Mouse (Mus musculus): ENCODE results near the gene E2f6. TPM values are rescaled to one million over a fixed set of nuclear protein-coding genes. Genes with fewer than 3 reads are reported as not detected.

The E2f6 gene
- polyA plus RNA-seq, 2 experiments from 2014 or later, result 2.6 to 3.7 TPM

DNA sequence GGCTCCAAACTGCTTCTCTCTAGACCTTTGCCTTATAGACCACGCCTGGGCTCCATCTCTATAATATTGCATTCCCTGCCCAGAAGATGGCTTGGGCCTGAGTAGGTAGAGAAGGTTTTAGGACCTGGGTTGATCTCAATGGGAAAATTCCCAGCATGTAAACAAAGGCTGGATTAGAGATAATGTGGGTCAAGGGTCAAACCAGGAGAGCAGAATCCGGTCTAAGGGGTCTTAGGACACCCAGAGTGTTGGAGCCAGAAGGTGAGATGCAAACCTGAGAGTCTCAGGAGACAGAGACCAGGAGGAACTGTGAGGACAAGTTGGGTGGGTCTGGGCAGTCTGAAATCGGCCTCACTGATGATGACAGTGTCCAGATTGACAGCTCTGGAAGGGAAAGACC lies 65.9 kb downstream of the E2f6 start:
- no peak for ATAC-seq

DNA sequence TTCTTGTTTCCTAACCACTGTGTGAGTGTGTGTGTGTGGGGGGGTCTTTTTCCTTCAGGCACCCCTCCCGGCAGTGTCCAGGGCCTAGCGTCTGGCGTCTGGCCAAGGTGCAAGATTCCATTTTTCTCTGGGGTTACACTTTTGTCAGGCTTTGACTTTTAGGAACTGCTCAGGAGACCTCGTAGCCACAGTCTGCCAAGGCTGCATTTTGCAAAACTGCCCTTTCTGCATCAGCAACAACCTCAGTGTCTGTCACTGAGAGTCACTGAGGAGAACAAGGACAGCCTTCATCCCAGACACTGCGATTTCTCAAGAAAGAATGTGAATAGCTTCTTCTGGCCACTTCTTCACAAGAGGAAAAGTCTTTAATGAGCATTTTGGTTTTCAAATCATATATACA lies 66.4 kb downstream of the E2f6 start:
- no peak for ATAC-seq

DNA sequence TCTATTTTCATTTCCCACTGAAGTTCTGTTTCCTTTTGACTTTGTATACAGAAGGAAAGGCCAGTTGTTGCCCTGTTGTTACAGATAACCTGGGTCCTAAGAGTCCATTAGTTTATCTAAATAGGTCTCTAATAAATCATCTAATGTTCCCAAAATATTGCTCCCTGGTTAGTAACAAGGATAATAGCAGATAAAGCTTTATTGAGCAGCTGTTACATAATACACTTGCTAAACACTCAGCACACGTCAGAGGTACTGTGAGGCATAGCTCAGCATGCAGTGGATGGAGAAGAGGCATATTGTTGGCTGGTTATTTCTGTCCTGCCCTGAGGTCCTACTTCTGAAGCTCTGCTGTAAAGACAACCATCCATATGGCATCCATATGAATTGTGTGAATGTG lies 66.9 kb downstream of the E2f6 start:
- no peak for ATAC-seq

DNA sequence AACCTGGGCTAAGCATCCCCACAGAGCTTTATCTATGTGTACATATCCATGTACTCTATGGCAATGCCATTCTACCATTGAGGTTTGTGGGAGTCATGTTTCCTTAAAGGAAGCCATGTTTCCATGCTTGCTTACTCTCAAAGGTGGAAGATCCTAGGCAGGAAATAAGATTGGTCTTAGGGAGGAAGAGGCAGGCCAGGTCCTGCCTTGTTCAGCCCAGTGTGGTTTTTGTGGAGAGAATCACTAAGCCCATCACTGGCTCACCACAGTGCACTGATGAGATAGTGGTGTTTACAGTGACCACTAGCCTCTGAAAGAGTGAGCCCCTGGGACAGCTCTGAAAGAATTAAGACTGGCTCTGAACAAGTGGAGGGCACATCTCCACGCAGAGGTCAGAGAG lies 68.6 kb downstream of the E2f6 start:
- no peak for ATAC-seq

DNA sequence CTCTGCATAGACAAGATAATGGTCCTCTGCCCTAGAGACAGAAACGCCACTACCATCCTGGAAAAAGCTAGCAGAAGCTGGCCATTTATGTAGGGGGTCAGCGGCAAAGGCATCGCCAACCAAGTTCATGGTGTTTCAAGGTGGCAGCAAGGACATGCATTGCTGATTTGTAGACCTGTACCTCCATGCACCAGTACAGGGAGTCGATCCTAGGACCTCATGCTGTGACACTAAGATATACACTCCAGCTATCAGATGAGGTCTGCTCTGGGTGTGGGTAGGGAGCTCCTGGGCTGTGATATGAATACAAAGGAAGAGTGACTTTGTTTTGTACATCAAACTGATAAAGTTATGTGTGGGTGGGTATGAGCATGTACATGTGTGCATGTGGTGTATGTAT lies 69.3 kb downstream of the E2f6 start:
- no peak for ATAC-seq

DNA sequence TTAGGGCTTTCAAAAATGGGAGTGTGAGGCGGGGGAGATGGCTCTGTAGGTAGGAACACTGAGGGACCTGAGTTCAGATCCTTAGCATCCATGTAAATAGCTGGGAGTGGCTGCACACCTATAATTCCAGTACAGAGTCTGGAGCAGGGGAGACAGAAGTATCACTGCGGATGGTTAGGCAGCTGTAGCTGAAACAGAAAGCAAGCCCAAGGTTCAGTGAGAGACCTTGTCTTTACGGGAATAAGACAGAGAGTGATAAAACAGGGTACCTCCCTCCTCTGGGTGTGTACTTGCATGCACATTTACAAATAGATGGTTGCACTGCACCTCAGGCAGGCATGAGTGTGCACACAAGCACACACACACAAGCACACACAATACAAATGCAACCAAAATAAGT lies 71.7 kb downstream of the E2f6 start:
- ATAC-seq, result no peak

DNA sequence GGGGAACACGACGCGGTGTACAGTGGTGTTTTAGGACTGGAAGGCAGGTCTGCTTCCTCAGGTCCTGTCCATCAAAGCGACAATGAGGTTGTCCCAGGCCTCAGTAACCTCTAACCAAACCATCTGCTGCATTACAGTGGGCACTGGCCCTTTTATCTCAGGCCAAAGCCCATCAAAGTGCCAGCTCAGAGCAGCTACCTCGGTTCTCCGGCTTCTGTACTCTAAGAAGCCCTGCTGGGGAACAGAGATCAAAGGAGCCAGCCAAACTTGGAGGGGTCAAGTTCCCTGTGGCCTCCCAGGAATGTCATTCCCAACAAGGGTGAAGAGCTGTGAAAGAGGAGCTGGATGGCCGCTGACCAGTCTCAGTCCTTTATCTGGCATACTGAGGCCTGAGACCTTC lies 72.3 kb downstream of the E2f6 start:
- ATAC-seq, result no peak

DNA sequence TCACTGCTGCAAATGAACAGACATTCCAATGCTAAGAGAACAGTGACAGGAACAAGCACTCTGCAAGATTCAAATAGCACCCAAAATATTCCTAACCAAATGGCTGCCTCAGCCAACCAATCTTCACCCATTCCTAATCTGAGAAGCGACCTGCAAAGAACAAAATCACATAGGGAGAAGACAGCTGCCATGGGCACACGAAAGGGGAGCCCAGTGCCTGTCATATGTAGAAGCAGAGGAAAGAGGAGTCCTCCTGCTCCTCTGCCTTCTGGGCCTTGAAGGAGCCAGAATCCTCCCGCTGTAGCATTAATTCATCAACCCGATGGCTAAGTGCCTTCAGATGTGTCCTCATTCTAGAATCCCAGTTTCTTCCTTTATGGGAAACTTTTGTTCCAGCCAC lies 73.8 kb downstream of the E2f6 start:
- no peak for ATAC-seq

DNA sequence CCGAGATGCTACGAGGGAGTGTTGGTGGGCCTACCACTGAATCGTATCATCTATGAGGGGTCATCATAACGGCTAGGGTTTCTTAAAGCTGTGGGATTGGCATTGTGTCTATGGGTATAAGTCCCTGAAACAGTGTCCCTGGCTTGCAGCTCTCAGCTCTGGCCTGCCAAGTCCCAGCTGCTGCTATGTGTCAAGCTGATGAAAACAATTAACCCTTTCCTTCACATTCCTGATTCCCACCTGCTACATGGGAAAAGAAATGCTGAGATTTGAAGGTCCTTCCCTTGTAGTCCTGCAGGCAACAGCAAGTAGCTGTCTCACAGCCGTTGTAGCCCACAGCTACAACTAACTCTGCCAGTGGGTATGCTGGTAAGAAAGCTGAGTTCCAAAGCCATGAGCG lies 75.6 kb downstream of the E2f6 start:
- ATAC-seq, result no peak

Other genes starting within 250 kb of the E2f6 start
- 10 to 100 TPM; 20.0 to 31.1 TPM for gene Lpin1, start 200.0 kb upstream of the E2f6 start, polyA plus RNA-seq (2017; shearing (Covaris generic))
- not detected for gene Ntsr2, start 157.6 kb upstream of the E2f6 start, polyA plus RNA-seq (2017; shearing (Covaris generic))
- gene Greb1, start 10.1 kb upstream of the E2f6 start, polyA plus RNA-seq (2017; shearing (Covaris generic)), result under 1 TPM; 0.05 to 0.13 TPM
- 10 to 100 TPM; 14.1 to 18.1 TPM for gene Rock2, start 83.9 kb downstream of the E2f6 start, polyA plus RNA-seq (2017; shearing (Covaris generic))
- 10 to 100 TPM; 73.7 to 86.4 TPM for gene Pqlc3, start 189.4 kb downstream of the E2f6 start, polyA plus RNA-seq (2017; shearing (Covaris generic))
- 1 to 10 TPM; 1.2 to 1.8 TPM for gene 2410004P03Rik, start 200.8 kb downstream of the E2f6 start, polyA plus RNA-seq (2017; shearing (Covaris generic))

All from CD4-positive, CD25-positive, alpha-beta regulatory T cell, adult 4 months (primary cell).